Mouse (Mus musculus) heart, adult 9 months (tissue): ENCODE results near the gene Cenpx.
A peak's percentile ranks its signal among the peaks of the same experiment; 100 is the strongest.

ENCODE experiments used
- DNase-seq, 2 experiments: peaks; one replicate each; pipeline ENCODE4 v3.0.0; 2022; ENCODE audit warnings: low spot score in 2 of 2

Cenpx gene

DNA sequence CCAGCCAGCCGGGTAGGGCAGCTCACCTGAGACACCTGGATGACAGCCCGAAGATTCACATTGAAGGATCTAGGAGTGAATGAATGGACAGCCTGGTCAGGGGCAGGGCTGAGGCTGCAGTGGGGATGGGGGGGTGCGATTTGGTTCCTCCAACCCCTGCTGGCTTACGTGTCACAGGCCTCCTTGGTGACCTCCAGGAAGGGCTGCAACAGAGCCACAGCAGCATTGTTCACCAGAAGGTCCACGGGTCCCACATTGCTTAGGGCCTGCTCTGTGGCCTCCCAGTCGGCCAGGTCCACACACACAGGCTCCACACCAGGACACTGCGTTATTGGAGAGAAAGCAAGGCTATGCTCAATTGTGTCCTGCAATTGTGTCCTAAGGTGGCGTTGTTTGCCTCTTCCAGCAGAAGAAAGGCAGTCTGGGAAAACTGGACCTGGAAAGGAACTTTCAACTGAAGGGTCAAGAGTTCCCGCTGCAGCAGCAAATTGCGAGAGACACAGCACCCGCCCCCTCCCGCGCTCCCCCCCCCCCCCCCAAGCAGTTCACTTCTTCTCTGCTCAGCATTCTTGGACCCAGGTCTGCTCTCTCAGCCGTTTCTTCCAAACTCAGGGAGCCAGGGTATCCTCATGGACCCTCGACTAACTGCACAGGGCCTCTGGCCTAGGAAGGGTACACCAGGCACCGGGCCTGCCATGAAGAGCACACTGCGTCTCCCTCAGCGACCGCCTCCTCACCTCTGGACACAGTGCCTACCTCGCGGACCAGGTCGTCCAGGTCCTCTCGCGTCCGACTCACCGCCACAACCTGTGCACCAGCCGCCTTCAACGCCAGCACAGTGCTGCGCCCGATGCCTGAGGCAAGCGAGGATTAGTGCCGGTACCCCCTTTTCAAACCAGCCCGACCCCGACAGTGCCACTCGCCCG lies 13.0 kb upstream of the Cenpx start:
- DNase-seq = no peak

DNA sequence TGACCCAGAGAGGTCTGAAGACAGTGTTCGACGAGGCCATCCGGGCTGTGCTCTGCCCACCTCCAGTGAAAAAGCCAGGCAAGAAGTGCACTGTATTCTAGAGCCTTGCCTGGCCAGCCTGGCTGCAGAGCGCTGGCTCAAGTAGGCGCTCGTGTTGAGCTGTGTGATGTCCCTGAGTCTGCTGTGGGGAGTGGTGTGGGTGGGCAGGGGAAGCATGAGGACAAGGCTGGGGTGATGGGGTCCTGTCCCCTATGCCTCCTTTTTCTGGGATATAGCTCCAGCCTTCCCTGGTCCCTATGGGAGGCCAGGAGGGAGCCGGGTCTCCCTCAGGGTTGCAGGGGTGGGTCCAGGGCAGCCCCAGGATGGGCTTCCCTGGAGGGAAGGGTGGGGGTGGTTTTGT lies 10.0 kb upstream of the Cenpx start:
- no peak for DNase-seq

DNA sequence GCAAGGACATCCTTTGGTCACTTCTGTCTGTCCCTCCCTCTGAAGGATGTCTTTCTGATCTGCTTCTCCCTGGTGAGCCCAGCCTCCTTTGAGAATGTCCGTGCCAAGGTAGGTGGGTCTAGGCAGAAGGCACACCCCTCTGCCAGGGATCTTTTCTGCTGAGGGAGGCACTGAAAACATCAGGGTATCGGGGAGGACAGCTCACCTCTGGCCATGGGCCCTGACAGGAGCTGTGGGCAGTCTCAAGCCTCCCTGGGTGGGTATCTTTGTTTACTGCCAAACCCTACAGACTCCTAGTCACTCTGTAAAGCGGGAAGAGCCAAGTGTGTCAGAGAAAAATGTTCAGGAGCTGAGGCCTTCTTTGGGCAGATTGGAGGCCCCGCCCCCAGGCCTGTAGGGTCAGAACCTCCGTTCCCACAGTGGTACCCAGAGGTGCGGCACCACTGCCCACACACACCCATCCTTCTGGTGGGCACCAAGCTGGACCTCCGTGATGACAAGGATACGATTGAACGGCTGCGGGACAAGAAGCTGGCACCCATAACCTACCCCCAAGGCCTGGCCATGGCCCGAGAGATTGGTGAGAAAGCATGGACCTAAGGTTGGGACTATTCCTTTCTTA lies 9.3 kb upstream of the Cenpx start:
- no peak for DNase-seq

DNA sequence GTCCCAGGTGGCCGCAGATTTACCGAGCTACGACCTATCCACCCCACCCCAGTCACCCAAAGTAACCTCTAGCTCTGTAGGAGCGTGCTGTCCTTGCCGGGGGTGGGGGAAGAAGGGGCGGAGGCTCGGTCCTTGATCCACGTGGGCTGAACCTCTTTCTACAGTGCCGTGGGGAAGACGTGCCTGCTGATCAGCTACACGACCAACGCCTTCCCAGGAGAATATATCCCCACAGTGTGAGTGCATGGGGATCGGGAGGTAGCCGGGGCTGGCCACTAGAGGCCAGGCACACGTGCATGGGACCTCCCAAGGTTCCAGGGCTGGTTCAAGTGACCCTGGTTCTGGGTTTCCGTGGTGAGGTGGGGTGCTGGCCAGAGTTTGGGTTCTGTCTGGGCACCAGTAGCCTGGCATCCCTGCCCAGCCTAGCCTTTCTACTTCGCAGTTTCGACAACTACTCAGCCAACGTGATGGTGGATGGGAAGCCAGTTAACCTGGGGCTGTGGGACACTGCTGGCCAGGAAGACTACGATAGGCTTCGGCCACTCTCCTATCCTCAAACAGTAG lies 8.6 kb upstream of the Cenpx start:
- DNase-seq = no peak

DNA sequence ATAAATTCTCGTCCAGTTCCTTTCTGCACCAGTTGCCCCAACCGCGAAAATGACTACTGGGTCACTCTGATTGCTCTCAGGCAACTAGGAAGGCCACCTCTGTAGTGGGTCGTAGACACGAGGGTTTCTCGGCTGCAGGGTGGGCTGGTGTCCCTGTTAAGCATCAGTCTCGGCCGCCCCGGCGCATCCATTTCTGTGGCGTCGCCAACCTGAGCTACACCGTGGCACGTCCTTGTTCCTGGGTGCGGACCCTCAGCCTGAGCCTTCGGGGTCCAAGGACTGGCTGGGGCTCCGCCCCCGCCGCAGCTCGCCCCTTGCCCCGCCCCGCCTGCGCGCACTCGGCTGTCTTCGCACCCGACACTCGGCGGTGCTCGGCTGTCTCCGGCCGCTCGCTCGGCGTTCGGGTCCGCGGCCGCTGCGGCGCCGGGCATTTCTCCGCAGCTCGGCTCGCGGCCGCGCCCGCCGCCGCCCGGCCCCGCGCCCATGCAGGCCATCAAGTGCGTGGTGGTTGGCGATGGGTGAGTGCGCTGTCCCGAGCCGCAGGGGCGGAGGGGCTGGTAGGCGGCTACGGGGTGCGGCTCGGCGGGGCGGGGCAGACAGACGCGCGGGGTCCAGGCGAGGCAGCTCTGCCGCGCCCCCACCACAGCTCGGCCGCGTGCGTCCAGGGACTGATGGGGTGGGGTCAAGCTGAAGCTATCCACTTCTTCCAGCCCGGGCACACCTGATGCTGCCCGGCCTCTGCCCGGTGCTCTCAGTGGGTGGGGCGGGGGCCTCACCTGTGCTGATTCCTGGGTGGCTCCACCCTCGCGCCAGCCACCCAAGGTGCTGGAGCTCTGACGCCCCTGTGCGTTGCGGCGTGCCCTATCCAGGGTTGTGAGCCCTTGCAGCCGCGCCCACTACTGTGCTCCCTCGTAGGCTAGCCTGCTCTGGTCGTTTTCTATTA lies 7.9 kb upstream of the Cenpx start, which contains the start of gene Rac3:
Rac3 (plus strand) TSS at position 347 of the 943 bp plus-strand sequence.
- DNase-seq = peak in 1 of 2 experiments; percentile 43

DNA sequence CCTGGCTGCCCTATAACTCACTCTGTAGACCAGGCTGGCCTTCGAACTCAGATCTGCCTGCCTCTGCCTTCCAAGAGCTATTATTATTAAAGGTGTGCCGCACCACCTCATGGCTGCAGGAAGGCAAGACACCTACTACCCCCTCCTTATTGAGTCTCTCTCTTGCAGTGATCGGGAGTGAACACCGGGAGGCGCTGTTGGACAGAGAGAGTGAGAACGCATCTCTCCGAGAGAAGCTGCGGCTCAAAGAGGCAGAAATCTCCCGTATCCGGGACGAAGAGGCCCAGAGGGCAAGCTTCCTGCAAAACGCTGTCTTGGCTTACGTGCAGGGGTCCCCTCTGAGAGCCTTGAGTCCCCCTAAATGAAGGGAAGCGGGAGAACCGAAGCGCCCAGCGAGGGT lies 6.9 kb upstream of the Cenpx start:
- DNase-seq = peak; percentile 74 to 79

DNA sequence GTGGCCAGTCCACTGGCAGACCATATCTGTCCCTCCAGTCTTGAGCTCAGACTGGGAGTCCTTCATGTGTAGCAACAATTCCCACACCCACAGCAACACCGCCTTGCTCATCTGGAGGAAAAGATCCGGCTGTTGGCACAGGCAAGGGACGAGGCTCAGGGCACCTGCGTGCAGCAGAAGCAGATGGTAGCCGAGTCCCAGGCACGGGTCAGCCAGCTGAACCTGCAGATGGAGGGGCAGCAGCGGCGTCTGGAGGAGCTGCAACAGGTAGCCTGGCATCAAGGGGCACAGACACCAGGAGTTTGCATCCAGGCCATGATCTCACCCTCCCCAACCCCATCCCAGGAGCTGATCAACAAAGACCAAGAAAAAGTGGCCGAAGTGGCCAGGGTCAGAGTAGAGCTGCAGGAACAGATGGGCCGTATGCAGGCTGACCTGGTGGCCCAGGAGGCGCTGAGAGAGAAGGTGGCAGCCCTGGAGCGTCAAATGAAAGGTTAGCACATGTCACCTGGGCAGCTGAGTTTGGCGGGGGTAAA lies 6.4 kb upstream of the Cenpx start:
- no peak for DNase-seq

DNA sequence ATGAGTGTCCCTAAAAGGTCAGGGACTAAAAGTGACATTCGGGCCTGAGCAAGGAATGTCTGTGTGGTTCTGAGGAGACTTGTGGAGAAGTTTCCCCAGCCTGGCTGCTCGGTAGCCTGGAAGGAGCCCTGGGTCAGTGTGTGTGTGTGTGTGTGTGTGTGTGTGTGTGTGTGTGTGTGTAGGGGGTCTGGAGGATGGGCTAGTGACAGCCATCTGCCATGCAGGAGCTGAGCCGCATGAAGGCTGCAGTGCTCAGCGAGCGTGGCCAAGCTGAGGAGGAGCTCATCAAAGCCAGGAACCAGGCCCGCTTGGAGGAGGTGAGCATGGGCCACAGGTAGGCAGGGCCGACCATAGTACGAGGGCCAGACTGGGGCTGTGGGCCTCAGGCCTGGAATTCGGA lies 5.7 kb upstream of the Cenpx start:
- DNase-seq = no peak

DNA sequence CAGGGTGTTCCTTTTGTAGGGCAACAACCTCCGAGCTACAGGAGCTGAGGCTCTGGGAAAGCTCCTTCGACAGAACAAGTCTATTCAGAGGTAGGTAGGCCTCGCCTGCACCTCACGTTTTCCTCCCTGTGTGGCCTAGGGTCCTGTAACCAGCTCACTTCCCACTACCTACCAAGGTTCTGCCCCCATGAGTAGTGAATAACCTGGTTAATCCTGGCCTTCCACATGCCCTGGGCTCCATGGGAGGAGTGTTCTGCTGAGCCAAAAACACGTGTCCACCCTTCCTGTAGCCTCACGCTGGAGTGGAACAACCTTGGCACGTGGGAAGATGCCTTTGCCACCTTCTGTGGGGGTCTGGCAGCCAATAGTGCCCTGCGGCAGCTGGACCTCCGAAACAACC lies 1.6 kb upstream of the Cenpx start:
- no peak for DNase-seq

DNA sequence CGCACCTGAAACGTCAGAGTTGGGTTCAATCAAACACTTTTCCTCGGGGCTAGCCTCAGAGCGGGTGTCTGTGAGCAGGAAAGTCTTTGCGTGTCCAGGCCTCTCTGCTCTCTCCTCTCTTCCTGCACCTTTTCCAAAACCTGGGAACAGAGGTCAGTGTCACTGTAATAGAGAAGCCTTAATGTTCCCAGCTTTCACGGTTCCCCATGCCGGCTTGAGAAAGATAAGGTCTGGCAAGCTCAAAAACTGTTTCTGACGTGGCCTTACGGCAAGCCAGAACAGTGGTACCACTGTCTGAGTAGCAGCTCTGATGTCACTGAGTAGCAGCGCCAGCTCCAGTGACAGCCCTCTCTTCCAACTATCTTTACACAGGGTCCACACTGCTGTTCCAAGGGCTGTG lies 1.0 kb upstream of the Cenpx start:
- no peak for DNase-seq

DNA sequence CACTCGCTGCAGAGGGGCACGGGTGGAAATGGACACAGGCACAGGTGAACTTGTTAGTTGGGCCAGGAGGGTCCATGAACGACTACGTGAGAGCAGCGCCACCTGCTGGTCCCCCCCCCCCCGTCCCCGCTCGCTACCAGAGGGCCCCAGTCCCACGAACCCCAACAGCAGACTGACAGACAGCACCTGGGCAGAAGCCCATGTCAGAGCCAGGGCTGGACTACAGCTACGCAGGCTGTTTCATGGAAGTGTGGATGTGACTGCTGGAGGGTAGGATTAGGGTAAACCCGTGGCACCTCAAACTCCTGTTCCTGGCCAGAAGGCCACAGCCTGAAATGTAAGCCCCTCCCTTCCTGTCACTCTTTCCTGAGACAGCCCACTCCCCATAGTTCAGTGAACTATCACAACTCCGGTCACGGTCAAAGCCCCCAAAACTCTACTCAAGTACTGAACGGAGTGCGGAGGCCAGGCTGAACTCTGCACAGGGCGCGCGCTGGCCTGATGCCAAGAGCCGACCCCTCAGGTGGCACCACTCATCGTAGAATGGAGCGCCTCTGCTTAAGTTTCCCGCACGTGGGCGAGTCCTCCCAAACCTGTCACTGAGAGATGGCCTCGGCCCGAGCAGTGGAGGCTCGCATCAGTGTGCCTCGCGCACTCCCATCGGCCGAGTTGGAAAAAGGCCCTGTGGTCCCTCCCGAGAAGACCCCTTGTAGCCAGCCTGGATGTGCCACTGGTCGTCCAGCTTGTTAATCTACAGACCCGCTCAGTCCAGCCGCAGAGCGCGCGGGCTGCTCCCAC lies 568 bp downstream of the Cenpx start:
- peak; percentile 28 to 41 for DNase-seq

DNA sequence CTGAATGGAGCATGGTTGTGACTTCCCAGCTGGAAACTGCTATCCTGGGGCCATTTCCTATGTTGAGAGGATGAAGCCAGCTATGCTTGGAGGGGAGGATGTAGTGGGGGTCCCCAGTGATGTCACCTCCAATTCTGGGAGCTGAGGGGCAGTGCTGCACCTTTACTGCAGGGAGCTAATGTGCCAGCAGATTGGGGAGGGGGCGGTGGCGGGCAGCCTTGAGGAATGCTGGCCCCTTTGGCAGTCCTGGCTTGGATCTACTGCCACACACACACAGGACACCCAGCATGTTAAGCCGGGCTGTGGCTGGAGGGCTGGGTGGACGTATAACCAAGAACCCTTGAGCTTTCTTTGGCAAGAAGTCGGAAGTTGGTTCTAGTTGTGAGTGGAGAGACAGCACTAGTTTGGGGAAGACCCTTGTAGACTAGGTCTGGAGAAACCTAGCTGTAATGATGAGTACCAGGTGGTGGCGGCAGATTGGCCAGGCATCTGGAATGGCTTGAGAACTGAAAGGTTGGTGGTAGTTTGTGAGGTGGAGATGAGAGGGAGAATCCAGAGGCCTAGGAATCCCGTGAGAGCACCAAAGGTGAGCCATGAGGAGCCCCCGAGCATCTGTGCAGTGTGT lies 1.4 kb downstream of the Cenpx start:
- no peak for DNase-seq

DNA sequence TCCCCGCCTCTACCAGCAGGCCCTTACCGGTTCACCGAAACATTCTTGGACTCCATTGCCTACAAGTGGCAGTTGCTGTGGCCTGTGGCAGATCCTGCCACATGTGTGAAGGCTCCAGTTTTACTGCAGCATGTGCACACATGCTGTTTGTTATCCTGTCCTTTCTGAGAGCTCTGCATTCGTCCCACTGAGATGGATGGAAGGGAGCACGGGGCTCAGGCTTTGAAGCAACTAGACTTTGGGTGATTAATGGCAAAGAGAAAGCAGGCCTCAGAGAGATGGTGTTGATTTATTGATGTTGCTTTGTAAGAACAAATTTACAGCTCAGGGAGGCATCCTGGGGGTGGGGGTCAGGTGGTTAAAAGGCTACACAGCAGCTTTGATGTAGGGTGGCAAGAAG lies 2.9 kb downstream of the Cenpx start:
- no peak for DNase-seq

DNA sequence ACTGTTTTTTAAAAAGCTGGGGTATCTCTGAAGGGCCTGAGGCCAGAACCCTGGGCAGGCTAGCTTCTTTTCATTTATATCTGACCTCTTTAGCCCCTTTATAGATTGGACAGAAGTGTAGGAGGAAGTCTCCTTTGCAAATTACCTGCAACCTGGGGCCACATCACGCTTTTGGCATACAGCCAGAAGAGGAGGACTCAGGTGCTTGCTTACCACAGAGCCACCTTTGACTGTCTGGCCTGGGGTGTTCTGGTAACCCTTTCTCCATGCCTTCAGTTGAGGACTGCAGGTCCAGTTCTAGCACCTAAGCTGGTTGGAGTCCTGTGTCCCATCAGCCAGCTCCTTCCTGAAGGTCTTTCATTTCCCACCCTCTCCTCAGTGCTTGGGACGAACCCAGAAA lies 4.0 kb downstream of the Cenpx start:
- DNase-seq = no peak

DNA sequence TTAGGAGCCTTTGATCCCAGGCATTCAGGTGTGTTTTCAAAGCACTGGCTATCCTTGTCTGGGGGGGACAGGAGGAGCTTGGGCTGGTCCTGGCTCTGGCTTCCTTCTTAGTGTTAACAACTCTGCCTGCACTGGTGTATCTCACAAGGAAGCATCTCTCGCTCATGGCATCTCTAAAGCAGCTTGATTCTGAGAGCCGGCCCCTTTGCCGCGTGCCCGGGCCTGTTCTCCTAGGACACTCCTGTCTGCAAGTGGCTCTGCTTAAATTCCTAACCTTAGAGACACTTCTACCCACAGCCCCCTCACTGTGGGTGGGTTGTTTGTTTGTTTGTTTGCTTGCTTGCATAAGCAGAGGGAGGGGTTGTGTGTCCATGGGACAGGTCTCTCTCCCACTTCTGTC lies 5.6 kb downstream of the Cenpx start:
- DNase-seq = no peak

DNA sequence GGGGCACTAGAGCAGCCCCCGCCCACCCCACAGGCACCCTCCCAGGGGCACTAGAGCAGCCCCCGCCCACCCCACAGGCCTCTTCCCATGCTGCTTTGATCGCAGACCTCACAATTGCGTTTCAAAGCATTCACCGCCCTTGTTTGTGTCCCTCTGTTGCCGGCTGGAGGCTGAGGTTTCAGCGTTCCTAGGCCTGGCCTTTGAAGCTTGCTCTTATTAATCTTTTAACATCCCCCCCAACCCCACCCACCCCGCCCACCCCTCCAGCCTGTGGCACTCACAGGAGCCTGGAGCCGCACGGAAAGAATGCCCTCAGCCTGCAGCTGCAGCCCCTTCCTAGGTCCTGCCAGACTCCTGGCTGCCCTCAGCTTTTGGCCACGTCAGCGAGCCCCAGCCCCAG lies 6.3 kb downstream of the Cenpx start:
- no peak for DNase-seq

DNA sequence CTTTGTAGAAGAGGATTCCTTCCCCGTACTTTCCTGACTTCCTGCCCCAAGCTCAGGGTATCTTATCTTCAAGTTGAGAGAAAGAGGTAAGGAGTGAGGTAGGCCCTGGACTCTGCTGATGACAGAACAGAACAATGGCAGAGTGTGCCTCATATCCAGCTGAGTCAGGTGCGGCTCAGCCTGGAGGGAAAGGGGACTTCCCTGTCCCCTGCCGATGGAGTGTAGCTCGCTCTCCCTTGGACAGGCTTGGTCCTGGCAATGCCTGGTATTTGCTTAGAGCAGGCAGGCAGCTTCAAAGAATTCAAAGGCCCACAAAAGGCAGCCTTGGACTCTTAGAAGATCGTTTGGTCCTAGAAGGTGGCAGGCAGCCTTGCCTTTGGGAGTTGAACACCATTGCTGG lies 7.4 kb downstream of the Cenpx start:
- no peak for DNase-seq

DNA sequence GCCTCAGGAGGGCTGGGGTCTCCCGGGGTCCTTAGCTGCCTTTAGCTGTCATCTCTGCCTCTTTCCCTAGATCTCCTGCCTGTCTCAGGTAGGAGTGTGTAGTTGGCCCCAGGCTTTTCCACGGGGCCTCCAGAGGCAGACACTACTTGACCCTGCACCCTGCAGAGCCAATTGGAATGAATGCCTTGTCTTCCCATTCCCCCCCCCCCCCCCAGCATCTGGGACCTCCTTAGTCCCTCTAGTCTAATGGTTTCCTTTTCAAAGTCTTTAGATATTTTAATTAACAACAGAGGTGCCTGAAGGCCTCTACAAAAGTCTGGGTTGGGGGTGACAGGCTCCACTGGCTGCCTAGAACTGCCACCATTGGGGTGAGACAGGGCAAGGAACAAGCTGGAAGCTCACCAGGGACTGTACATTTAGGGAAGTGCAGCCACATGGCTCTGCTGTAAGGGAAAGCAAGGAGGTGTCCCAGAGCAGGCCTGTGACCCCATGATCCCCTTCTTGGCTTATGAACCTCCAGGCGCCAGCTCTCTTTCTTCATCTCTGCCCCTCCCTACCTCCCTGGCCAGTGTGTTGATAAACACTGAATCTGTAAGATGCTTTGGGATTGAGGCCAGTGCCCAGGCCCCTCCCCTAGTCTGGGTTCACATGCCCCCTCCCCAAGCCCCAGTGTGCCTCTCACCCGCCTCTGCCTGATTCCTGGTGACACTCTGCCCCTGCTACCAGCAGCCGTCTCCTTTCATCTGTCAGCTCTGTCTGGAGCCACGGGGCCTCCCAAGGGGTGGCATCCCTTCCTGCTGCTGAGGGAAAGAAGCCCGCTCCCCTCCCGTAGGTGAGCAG lies 8.8 kb downstream of the Cenpx start:
- DNase-seq = no peak

DNA sequence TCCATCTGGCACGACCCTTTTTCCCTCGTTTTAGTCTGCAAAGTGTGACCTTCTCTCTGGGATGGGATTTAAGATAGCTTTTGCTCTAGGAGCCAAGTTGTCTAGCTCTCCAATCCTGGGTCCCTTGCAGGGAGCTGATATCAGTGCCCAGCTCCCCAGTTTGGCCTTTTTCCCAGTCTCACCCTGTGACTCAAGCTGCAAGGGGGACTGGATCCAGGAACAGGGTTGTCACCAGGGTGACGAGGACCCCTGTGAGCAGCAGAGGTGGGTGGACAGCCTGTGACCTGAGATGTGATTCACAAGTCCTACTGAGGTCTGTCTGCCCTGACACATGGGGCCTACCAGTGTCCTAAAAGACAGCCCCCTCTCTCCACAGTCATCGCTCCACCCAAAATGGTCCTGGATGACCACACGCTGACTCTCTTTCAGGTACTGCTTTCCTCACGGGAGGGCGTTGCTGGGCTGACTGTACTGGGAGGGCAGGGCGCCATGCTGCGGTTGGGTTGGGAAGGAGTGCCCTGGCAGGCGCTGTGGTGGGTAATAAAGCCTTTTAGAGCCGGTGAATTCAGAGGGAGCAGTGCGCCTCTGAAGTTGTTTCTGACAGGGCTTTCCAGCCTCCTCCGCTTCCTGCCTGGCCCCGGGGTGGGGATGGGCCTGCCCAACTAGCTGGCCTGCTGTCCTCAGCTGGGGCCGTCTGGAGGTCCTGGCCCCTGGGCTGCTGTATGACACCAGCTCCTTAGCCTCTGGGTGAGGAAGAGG lies 9.7 kb downstream of the Cenpx start:
- no peak for DNase-seq
